Mouse (Mus musculus): ENCODE results near the gene Sema3c.
A peak's percentile ranks its signal among the peaks of the same experiment; 100 is the strongest.
"Not testable (repeated sequence)": the region's sequence is repeated elsewhere in the genome, so short reads cannot be mapped to it uniquely, and the experiment has no call there.

Sema3c gene

DNA sequence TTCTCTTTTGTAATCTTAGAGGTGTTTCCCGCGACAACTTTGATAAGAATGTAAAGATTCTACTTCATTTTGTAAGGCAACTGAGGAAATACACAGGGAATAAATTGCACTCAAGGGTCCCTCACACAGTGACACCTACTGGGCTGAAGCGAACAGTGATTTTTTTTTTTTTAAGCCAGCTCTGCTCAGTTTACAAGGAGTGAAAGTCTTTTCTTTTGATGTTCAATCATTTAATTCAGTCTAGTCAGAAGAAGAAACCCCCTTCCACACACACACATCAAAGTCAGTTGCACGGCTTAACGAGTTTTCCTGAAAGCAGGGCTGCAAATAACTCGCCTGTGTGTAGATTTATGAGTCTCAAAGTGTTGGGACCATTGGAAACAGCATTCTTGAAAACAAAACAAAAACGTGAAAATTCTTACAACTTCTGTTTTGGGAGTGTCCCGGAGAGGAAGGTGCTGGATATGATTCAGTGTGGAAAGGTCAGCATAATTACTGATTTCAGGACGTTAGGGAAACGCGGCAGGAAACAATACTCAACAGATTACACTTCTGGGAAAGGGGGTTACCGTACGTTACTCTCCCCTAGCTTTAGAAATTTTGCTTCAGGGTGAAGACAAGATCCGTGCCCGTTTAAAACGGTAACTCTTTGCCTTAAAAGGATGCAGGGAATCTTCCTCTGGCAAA is at the start of gene Sema3c:
Gene Sema3c, plus strand, starts transcription at position 588 of the 687 bp plus-strand sequence.
- DNase-seq (ENCODE audit: low read depth) = peak; percentile 23

DNA sequence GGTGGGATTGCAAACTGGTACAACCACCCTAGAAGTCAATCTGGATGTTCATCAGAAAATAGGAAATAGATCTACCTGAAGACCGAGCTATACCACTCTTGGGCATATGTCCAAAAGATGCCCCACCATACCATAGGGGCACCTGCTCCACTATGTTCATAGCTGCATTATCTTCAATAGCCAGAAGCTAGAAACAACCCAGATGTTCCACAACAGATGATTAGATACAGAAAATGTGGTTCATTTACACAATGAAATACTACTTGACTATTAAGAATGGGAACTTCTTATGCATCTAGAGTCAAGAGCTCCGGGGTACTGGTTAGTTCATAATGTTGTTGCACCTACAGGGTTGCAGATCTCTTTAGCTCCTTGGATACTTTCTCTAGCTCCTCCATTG is 42.9 kb upstream of the Sema3c start:
- DNase-seq (ENCODE audit: low read depth) = not testable (repeated sequence)

DNA sequence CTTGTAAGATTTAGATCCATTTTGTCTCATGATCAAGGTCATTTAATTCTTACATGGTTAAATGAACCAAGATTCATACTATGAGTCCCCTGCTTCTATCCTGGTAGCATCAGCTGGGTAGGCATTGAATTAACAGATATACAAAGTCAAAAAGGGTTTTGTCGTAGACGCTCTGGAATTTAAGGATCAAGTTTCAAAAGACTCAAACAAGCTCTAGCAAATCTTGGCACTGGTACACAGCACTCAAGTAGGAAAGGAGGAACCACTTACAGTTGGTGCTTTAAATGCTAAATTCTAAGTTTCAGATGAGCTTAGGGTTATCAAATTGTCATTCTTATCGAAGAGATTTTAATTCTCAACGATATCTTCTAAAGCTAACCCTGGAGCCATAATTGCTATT is 30.9 kb upstream of the Sema3c start:
- DNase-seq (ENCODE audit: low read depth) = no peak

DNA sequence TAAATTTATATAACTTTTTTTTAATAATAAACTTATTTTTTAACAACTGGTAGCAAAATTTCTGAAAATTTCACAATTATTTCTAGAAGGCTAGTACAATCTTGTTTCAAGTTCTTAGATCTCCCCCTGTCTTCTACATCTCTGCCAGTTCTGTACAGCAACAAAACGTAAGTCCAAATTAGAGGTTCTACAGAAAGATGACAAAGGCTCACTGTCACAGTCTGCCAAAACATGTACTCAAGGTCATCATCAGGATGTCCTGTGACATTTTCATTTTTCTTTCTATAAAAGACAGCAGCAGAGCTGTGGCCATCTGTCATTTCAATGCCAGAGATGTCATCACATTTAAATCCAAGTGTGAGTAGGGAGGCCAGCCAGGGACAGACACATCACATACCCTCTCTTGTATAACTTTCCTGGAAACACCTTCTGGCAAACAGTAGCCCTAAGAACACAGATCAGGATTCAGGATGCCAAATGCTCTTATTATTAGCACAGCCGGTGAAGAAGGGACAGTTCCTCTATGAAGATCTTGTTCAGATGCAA is 29.1 kb upstream of the Sema3c start:
- DNase-seq (ENCODE audit: low read depth) = no peak

DNA sequence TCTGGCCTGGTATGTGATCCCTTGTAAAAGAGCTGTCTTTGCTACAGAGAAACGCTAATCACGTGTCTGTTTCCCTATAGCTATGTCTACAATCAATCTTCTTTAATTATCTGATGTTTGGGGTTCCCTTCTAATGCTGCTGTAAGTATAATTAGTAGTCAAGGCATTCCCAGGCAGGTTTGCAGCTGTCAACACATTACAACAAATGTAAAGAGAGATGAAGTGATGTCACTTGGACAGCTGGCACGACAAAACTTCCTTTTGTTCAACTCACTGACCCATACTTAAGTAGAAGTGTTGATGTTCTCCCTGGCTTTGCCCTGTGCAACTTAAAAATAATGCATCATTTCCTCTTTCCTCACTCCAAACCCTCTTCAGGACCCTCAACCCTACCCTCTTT is 22.4 kb upstream of the Sema3c start:
- DNase-seq (ENCODE audit: low read depth) = no peak

DNA sequence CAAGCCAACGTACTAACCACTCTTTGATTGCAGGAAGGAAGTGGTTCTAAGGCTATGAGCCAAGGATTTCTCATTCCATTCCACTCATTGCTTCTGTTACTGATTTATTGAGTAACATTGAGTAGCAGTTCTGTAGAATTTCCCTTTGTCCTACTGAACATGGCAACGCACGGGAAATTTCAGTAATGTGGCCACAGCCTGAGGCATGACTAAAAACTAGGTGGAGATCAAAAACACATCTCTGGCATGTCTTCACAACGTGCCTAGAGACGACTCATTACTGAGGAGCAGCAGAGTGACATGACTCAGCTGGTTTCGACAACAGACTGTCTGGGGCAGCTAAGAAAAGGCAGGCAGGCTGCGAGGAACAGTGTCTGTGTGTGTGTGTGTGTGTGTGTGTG is 18.0 kb upstream of the Sema3c start:
- DNase-seq (ENCODE audit: low read depth) = peak; percentile 83

DNA sequence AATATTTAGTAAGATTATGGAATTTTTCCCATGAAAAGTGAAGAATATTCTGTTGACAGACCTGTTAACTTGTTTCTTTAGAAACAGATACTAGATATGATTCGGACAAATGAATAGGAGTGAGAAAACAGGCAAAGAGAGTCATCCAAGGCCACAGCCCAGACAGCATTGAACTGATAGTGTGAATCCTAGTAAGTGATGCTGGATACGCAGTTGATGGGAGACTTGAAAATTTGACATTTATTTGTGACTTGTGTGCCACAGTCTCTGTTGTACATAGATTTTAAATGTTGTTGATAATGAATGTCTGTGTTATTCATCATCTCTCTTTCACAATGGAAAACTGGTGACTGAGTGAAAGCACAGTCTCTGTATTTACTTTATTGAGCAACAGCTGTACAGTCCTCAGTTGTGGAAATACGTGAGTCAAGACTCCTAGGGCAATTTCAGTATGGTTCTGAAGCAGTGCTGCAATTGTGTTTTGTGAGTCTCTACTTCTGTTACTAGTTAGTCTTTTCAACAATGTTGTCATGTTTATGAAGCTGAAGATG is 17.3 kb upstream of the Sema3c start:
- peak; percentile 40 for DNase-seq (ENCODE audit: low read depth)

DNA sequence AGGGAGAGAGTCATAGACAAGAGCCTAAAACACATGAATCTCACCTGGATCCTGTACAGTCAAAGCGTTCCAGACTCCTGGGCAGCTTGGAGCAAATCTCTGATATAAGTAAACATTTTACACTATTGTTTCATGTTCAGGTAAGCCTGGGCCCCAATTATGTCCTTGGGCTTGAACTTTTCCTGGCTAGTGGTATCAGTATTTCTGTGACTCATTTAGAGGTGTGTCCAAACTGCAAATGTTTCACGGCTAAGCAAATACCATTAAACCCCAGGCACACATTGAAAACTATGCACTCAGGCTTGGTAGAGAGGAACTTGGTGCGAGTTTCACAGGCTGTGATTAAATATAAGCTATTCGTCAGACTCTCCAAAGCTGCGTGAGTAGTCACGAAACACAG is 2.5 kb upstream of the Sema3c start:
- peak; percentile 28 for DNase-seq (ENCODE audit: low read depth)

DNA sequence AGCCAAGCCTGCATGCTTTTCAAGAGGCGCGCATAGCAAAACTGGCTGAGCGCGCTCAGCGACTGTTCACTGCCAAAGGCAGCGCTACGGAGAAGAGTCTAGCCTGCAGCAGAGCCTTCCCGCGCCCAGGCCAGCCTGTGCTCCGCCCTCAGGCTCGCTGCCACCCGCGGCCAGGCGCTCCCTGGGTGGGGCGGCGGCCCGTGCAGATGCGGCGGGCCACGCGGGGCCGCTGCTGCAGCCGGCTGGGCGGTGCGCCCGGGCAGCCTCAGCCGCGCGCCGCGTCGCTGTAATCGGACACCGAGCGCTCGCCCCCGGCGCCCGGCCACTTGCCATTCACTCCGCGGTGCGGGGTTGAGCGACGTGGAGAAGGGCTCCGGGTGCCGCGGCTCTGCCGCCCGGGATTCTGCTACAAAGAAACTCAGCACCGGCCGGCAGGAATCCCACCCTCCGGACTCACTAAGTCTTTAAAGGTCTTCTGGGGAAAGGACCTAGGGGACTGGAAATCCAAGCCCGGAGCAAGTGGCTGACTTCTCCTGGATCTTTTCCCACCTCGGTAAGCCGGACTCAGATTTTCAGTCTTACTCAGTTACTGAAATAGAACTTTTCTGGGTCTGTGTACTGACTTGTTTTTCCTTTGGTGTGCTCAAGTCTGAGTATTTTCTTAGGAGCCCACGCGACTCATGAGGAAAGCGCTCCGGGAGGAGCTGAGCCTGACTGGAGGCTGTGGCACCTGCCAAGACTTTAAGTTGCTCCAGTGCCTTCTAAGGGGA is 517 bp downstream of the Sema3c start:
- peak; percentile 38 for DNase-seq (ENCODE audit: low read depth)

DNA sequence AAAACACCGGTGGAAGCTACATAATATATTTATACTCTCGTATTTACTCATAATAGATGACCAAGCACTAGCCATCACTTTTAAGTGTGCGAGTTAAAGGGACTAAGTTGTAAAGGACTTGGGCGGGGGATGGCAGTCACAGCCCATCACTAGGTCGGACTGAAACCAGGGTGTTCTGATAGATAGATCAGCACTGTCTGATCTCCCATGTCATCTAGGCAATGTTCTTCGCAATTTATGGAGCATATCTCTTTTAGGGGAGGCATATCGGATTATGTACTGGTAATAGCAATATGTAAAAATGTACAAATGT is 1.1 kb downstream of the Sema3c start:
- no peak for DNase-seq (ENCODE audit: low read depth)

DNA sequence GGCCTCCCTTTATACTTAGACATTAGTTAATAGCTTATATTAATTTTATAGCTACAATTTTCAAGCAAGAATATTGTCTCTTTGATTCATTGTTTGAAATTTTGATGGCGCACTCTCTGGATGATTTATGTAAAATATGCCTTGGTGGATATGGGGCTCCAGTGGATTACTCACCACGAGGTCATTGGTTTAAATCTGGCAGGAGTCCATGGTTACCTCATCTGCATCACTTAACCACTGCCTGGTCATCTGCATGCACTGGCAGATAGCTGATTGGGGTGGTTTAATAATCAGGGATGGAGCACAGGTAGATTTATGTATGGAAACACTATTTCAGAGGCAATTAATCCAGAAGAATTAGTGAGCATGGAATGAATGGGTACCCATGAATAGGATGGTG is 2.0 kb downstream of the Sema3c start:
- no peak for DNase-seq (ENCODE audit: low read depth)

DNA sequence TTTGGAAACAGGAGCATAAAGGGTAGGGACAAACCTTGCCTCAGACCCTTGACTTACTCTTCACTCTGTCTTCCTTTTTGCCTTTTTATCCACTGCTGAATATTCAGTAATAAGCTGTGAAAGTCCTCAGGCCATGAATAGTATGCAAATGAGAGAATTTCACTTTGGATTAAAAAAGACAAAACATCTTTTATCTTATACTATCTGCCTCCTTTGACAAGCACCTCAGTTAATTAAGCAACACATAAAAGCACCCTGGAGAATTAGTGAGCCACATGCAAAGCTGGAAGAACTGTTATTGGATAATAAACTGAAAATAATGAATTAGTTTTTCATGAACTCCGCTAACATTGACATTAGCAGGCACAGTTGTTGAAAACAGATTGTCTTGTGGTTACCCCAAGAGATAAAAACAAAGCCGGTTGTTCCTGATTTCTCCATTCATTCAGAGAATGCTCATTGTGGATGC is 8.0 kb downstream of the Sema3c start:
- no peak for DNase-seq (ENCODE audit: low read depth)

DNA sequence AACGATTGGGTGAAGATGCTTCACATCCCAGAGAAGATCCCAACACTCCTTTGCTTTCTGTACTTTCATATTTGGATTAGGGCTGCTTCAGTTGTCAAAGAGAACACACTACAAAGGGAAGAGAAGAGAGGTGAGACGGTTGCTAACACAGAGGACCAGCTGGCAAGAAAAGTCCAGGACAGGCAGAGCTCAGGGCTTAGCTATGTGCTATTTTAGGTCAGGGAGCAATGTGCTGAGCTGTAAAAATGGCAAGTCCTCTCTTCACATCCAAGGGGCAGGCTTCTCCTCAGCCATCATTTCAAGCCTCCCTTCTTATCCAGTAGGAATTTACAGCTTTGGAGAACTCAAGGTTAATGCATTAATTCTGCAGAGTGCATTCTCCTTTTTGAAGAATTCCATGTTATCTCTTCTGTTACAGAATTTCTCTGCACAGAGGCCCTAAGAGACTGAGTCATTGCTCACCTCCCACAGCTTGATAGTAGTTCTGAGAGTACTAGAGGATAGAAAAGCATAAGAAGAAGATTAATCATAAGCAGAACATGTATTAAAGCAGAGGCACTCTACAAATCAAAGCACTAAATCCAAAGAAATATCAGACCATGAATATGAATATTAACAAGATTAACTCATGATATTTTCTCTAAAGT is 10.3 kb downstream of the Sema3c start:
- no peak for DNase-seq (ENCODE audit: low read depth)

DNA sequence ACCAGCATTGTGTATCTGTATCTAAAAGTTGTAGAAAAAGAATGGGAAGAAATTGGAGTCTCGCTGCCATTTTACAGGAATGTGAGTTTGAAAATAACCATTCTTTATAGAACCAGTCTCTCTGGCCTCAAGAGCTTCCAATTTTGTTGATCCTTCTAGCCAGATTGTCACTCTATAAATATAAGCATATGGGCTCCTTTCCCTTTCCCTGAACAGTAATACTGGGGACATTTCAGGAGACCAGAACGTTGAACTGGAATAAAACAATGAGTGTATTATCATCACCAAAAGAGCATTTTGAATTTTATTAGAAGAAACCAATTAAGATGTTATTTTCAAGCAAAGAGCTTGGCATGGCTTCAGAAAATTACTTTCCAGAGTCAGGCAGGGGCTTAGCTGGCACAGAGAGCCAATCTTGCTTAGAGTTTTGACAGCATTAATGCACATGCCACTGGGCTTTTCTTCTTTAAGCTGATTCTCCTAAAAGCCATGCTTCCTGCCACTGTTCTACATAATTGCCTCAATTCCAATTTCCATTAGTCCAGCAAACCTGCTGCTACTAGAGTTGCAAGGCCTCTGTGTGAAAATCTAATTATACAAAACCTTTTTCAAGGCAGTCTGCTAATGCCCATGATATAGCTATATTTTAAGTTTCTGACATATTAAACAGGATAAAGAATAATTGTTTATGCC is 12.6 kb downstream of the Sema3c start:
- DNase-seq (ENCODE audit: low read depth) = no peak

DNA sequence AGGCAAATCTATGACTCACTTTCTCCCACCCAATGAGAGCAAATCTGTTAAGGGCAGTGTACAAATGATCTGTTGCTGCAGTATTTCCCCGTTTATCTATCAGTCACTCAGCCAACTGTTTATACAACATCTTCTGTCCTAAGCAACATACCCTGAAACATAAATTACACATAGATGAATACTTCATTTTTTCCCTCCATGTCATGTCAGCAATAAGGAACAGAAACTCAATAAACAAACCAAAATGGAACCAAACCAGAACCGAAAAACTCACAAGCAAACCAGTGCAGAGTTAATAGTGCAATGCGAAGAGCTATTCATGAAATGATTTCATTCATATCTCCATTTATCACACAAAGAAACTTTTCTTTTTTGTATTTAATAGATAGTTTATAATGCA is 17.8 kb downstream of the Sema3c start:
- no peak for DNase-seq (ENCODE audit: low read depth)

DNA sequence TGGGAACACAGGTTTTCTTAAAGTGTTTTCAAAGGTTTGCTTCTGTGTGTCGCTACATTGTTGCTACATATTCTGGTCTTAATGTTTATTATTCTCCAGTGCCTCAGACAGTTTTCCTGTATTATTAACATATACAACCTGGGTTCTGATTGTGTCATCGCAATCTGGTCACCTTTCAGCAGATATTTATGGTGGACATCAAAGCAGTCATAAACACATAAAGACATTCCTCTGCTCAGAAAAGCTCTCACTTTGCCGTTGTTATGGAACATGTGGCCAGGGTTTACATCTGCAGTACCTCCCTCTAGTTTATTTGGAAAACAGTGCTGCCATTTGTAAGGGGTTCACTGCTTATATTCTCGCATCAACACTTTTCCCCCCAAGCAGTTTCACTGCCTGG is 27.6 kb downstream of the Sema3c start:
- DNase-seq (ENCODE audit: low read depth) = no peak

DNA sequence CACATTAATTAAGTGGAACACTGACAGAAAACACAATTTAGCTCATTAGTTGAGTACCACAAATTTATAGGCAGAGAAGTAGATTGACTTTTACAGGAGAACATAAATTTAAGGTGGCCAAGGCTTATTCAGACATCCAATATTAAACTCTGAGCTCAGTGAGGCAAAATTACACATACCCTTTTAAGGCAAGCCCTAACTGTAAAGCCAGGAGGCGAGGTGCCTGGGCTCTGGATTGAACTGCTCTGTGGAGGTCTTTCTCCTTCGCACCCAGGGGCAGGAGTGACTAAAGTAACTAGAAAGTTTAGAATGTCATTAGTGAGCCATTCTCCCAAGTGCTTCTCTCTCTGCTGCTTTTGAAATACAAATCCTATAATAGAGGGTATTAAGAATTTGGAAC is 46.5 kb downstream of the Sema3c start:
- no peak for DNase-seq (ENCODE audit: low read depth)

DNA sequence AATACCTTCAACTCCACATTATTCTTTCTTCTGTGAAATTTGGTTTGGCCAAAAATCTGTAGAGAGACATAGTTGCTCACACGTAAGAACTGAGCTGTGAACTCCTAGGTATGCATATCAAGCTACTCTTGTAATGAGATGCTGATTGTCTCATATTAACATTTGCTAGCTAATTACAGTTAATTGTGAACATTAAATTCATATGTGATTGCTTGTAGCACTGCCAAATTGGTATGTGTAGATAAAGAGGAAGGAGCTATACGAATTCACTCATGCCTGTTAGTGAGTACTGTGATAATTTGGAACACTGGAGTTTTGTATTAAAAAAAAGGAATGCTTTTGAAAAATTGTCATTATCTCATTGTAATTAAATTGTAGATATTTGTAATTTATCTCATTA is 48.5 kb downstream of the Sema3c start:
- DNase-seq (ENCODE audit: low read depth) = no peak

DNA sequence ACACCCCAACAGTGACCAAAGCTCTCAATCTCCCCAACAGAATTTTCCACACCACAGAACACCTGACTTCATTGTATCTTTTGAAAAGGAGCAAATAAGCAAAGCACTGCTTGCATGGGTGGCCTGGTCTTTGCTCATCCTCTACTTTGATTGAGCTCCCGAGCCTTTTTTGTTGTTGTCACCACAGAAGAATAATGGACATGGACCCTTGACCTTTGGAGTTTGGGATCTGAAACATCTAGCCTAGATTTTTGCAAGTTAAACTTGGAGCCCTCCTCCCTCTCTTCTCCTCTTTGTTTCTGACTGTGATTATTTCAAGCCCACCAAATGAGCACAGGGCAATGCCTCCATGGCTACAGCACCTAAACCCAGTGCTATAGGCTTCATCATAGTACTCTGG is 54.5 kb downstream of the Sema3c start:
- no peak for DNase-seq (ENCODE audit: low read depth)

DNA sequence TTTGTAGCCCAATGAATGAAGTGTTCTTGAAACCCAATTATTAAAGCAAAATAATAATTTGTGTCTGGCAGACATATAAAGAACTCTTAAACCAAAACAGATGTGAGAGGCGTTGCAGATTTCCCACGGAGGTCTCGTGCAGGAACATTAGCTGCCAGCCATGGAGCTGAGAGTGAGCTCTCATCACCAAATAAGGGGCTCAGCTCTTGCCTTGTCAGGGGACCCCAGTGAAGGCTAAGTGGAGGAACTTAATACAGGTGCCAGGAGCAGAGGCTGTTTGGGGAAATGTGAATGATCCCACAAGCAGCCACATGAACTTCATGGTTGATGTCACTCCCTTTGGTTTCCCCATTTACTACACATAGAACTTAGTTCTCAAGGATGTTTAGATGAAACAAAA is 55.5 kb downstream of the Sema3c start:
- DNase-seq (ENCODE audit: low read depth) = no peak

DNA sequence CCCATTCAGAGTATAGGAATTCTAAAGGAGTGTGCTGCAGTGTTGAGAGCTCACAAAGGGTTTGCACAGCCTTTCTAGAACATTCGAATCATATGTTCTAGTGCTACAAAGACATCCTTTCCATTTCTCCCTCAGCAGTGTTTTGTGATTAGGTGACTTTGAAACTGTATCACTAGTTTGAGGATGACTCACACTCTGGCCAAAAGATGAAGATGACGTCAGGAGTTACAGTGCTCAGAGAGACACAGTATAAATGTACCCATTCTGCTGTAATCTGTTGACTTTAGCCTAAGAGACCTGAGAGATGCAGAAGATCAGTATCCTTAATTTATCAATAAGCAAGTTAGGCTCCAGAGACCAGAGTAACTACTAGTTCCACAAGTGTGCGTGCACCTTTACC is 65.4 kb downstream of the Sema3c start:
- DNase-seq (ENCODE audit: low read depth) = no peak

DNA sequence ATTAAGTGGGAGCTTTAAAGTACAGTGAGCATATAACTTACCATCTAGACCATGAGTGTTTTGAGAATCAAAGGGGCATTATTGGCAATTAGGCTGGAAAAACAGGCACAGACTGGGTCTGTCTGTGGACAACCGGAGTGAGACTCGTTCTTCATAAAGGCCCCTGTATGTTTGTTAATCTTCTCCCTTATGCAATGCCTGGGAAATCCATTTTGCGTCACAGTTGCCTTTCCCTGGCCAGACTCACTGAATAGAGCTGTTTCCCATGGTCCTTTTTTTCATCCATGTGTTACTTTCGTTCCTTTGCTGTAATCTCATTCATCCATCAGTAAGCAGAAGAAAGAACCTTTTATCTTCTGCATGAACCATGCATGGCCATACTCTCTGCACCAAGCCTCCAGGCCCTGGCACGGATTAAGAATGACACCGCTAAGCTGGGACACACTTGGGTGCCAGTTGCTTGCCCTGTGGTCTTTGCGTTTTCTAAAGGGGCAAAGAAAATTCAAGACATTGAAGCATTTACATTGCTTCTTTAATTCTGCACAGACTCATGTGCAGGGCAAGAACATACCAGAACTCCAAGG is 73.7 kb downstream of the Sema3c start:
- peak; percentile 27 for DNase-seq (ENCODE audit: low read depth)

Measured in fibroblast of lung, adult 2 months (primary cell).